7 mouse cellular contexts compared by ENCODE assay signal in genomic region chr8:71324848-71325247, GRCm38 (mm10). TPM values are rescaled to one million over a fixed set of nuclear protein-coding genes. Genes with fewer than 3 reads are reported as not detected.
DNase-seq lines count a peak whose midpoint lies in the region; ATAC-seq and TF ChIP-seq lines count a peak whose summit lies in the region.

No protein-coding gene starts in this region.

- intact Hi-C loops in left cerebral cortex, postnatal 14 days (cut with DNase I) = no loop called here

- WGBS in lung, adult 2 months = 47% methylated on average over 1 of the region's 1 CpGs

- peak; percentile 67 for TF ChIP-seq CTCF in lung, adult 2 months (IDR thresholded peaks at IDR 0.05; ENCODE audit: insufficient read depth, low read length)

- H3K4me3 ChIP-seq in lung, adult 2 months (replicated peaks; ENCODE audit: extremely low read depth, low read depth, low read length) = no peak overlapping the region

- peak; percentile 49; the same call in 1 of the 2 replicates for ATAC-seq in erythroid progenitor cell, adult 5-6 weeks (replicated peaks; ENCODE audit: low FRiP score, poor library complexity, severe bottlenecking)

- no peaks in the 10 kb centered on the region for H3K4me1 ChIP-seq in lung, adult 2 months (ENCODE audit: control insufficient read depth, insufficient read depth, low read length)

- peak; percentile 12 to 31 for DNase-seq in left cerebral cortex, postnatal 14 days (ENCODE audit: low spot score in 2 of 2)
- no peak for DNase-seq in left cerebral cortex, adult 8-10 months (ENCODE audit: low spot score in 2 of 2)
- DNase-seq in NIH3T3 (ENCODE audit: low read depth) = peak; percentile 56
- peak; percentile 40 for DNase-seq in lung, adult 2 months
- no peak for DNase-seq in frontal cortex, postnatal 10 days (ENCODE audit: low spot score in 2 of 2)
- DNase-seq in adrenal gland, postnatal 14 days = no peak

- TF ChIP-seq POLR2A in lung, adult 2 months (IDR thresholded peaks at IDR 0.05; ENCODE audit: borderline replicate concordance, extremely low read depth, low read depth, low read length) = no peak

RNA-seq across cellular contexts. Expression of gene Use1, which starts 41.8 kb away (rescaled TPM):
- 10 to 100 TPM; 84.5 to 94.0 TPM for total RNA-seq in left cerebral cortex, postnatal 14 days (2021)
- 100 to 1,000 TPM; 125 to 140 (median 127) TPM for total RNA-seq in left cerebral cortex, adult 8-10 months (2022)
- total RNA-seq in erythroid progenitor cell, adult 5-6 weeks (2015; ENCODE audit: low replicate concordance) = 46.1 and 99.8 TPM in 2 replicates
- 48.1 and 59.2 TPM in 2 replicates for total RNA-seq in erythroid progenitor cell, adult 5-6 weeks (2017; ENCODE audit: low replicate concordance)
- 111 and 121 TPM in 2 replicates for polyA plus RNA-seq in lung, adult 2 months (2012; rRNA removed)
- total RNA-seq in adrenal gland, postnatal 14 days (2021) = 165 and 179 TPM in 2 replicates

RNA-seq across cellular contexts. Expression of gene Ocel1, which starts 46.2 kb away (rescaled TPM):
- total RNA-seq in left cerebral cortex, postnatal 14 days (2021) = 10 to 100 TPM; 20.2 TPM
- 10 to 100 TPM; 13.3 to 16.5 (median 14.7) TPM for total RNA-seq in left cerebral cortex, adult 8-10 months (2022)
- total RNA-seq in erythroid progenitor cell, adult 5-6 weeks (2015; ENCODE audit: low replicate concordance) = 1.7 and 13.7 TPM in 2 replicates
- total RNA-seq in erythroid progenitor cell, adult 5-6 weeks (2017; ENCODE audit: low replicate concordance) = 10.4 and 10.7 TPM in 2 replicates
- polyA plus RNA-seq in lung, adult 2 months (2012; rRNA removed) = 16.9 and 21.1 TPM in 2 replicates
- total RNA-seq in adrenal gland, postnatal 14 days (2021) = 17.4 and 17.9 TPM in 2 replicates

RNA-seq across cellular contexts. Expression of gene Haus8, which starts 52.1 kb away (rescaled TPM):
- total RNA-seq in left cerebral cortex, postnatal 14 days (2021) = 10 to 100 TPM; 11.7 to 15.3 TPM
- total RNA-seq in left cerebral cortex, adult 8-10 months (2022) = 10 to 100 TPM; 10.6 to 17.4 (median 12.4) TPM
- total RNA-seq in erythroid progenitor cell, adult 5-6 weeks (2015; ENCODE audit: low replicate concordance) = 36.4 and 49.9 TPM in 2 replicates
- 69.7 and 109 TPM in 2 replicates for total RNA-seq in erythroid progenitor cell, adult 5-6 weeks (2017; ENCODE audit: low replicate concordance)
- 6.4 and 9.8 TPM in 2 replicates for polyA plus RNA-seq in lung, adult 2 months (2012; rRNA removed)
- 13.6 and 16.5 TPM in 2 replicates for total RNA-seq in adrenal gland, postnatal 14 days (2021)

RNA-seq across cellular contexts. Expression of gene Myo9b, which starts 52.3 kb away (rescaled TPM):
- total RNA-seq in left cerebral cortex, postnatal 14 days (2021) = 10 to 100 TPM; 29.0 to 30.0 TPM
- 10 to 100 TPM; 28.9 to 34.6 (median 29.7) TPM for total RNA-seq in left cerebral cortex, adult 8-10 months (2022)
- total RNA-seq in erythroid progenitor cell, adult 5-6 weeks (2015; ENCODE audit: low replicate concordance) = 26.3 and 29.3 TPM in 2 replicates
- 23.4 and 32.3 TPM in 2 replicates for total RNA-seq in erythroid progenitor cell, adult 5-6 weeks (2017; ENCODE audit: low replicate concordance)
- polyA plus RNA-seq in lung, adult 2 months (2012; rRNA removed) = 32.7 and 37.6 TPM in 2 replicates
- 30.6 and 41.0 TPM in 2 replicates for total RNA-seq in adrenal gland, postnatal 14 days (2021)

RNA-seq across cellular contexts. Expression of gene Nr2f6, which starts 56.9 kb away (rescaled TPM):
- total RNA-seq in left cerebral cortex, postnatal 14 days (2021) = 10 to 100 TPM; 32.2 to 34.2 TPM
- total RNA-seq in left cerebral cortex, adult 8-10 months (2022) = 10 to 100 TPM; 32.5 to 39.6 (median 36.7) TPM
- not detected in 2 replicates for total RNA-seq in erythroid progenitor cell, adult 5-6 weeks (2015; ENCODE audit: low replicate concordance)
- 1.4 and 6.7 TPM in 2 replicates for total RNA-seq in erythroid progenitor cell, adult 5-6 weeks (2017; ENCODE audit: low replicate concordance)
- polyA plus RNA-seq in lung, adult 2 months (2012; rRNA removed) = 133 and 205 TPM in 2 replicates
- 61.1 and 65.7 TPM in 2 replicates for total RNA-seq in adrenal gland, postnatal 14 days (2021)

Comparison
In these comparisons a context has a peak if more than half of its experiments do, and no peak if none do; other contexts are left out.
1. DNase-seq: peak in left cerebral cortex, postnatal 14 days (2 of 2), NIH3T3 (single experiment) and lung, adult 2 months (single experiment); none in left cerebral cortex, adult 8-10 months (0 of 2), frontal cortex, postnatal 10 days (0 of 2) and adrenal gland, postnatal 14 days (single experiment).